Mouse (Mus musculus) liver, embryonic 14.5 days (tissue): Measurements from ENCODE around the gene Tm9sf1. TPM values are rescaled to one million over a fixed set of nuclear protein-coding genes. Genes with fewer than 3 reads are reported as not detected.
A peak's percentile ranks its signal among the peaks of the same experiment; 100 is the strongest.

Source experiments
- ATAC-seq: fragments of 200-750 bp; cut with Nextera tagmentation; 2 replicates; pipeline ENCODE4 v1.8.0; 2017; ENCODE audit warnings: moderate number of reproducible peaks, mild to moderate bottlenecking, moderate library complexity; ENCODE audit not compliant: insufficient read depth
- DNase-seq, 3 experiments: peaks; one replicate each; pipeline ENCODE4 v3.0.0-alpha.2; 2012 to 2013; ENCODE audit warnings: low read depth in 3 of 3, low spot score in 3 of 3
- H3K27ac ChIP-seq: fragments of 300-500 bp; sonication (generic); 2 replicates; pipeline ENCODE4 v1.5.1; 2014; ENCODE audit warnings: moderate library complexity, mild to moderate bottlenecking, control low read depth, inconsistent platforms
- H3K27me3 ChIP-seq: fragments of 300-500 bp; sonication (generic); 2 replicates; pipeline ENCODE4 v1.6.1; 2014; ENCODE audit warnings: mild to moderate bottlenecking, low read length, moderate library complexity; ENCODE audit not compliant: control insufficient read depth, insufficient read depth
- H3K36me3 ChIP-seq: fragments of 300-500 bp; sonication (generic); replicated peaks from 2 replicates; pipeline ENCODE4 v1.6.1; 2014; ENCODE audit warnings: low read depth; ENCODE audit not compliant: control insufficient read depth, insufficient read depth
- H3K4me1 ChIP-seq, 2 experiments: fragments of 200-500 bp in 1 of 2; fragments of 300-500 bp in 1 of 2; sonication (generic) in 1 of 2; replicated peaks; 2 replicates each; pipeline ENCODE4 v1.6.1; 2012 to 2014; ENCODE audit warnings: antibody characterized with exemption in 1 of 2, inconsistent platforms in 1 of 2, low read length in 1 of 2; ENCODE audit not compliant: control insufficient read depth in 2 of 2, insufficient read depth in 2 of 2
- H3K4me2 ChIP-seq: fragments of 300-500 bp; sonication (generic); 2 replicates; pipeline ENCODE4 v1.6.1; 2014; ENCODE audit warnings: low read depth, mild to moderate bottlenecking, control low read depth, moderate library complexity
- H3K4me3 ChIP-seq, 2 experiments: fragments of 200-500 bp in 1 of 2; fragments of 300-500 bp in 1 of 2; sonication (generic) in 1 of 2; 2 replicates each; pipeline ENCODE4 v1.5.1; 2012 to 2014; ENCODE audit warnings: low read depth in 2 of 2, low read length in 2 of 2, mild to moderate bottlenecking in 2 of 2, control low read depth in 1 of 2, inconsistent platforms in 1 of 2, moderate library complexity in 1 of 2; ENCODE audit not compliant: insufficient read depth in 1 of 2
- H3K9ac ChIP-seq: fragments of 300-500 bp; sonication (generic); replicated peaks from 2 replicates; pipeline ENCODE4 v1.6.1; 2014; ENCODE audit warnings: mild to moderate bottlenecking, control low read depth, moderate library complexity
- H3K9me3 ChIP-seq: fragments of 300-500 bp; sonication (generic); 2 replicates; pipeline ENCODE4 v1.6.1; 2016; ENCODE audit warnings: low read length, mixed read lengths; ENCODE audit not compliant: control insufficient read depth
- CTCF ChIP-seq: IDR thresholded peaks from 2 replicates; pipeline ENCODE4 v1.5.1; 2016; ENCODE audit warnings: antibody characterized with exemption, low read depth, control low read depth
- EP300 ChIP-seq: IDR thresholded peaks from 2 replicates; pipeline ENCODE4 v1.6.1; 2016; ENCODE audit warnings: antibody characterized with exemption, low read depth
- WGBS: fragments of 180-500 bp; shearing (Covaris S2); extraction: QIAGEN DNeasy Blood & Tissue Kit; methylation state at CpG from one replicate; pipeline ENCODE4 v1.1.7; 2014; ENCODE audit not compliant: insufficient replicate concordance; 5-methylcytosine and 5-hydroxymethylcytosine counted together
- polyA plus RNA-seq, 2 experiments: library from polyadenylated mRNA; depleted of rRNA in 1 of 2; stranded (reverse) in 1 of 2; unstranded in 1 of 2; fragments of >200 nt; fragmentation: Nextera tagmentation in 1 of 2; extraction: Ambion mirVana in 1 of 2; gene quantifications; 2 replicates each; pipeline versions ENCODE4 v1.2.1 to v1.2.3; 2012 to 2014

Gene Tm9sf1
- polyA plus RNA-seq, 2 experiments: 26.4 to 42.8 TPM

- H3K27me3 ChIP-seq: no peaks in the 10 kb centered on the region
- TF ChIP-seq CTCF: no peak
- TF ChIP-seq EP300: no peak
- H3K36me3 ChIP-seq: peaks cover 73% of the 10 kb centered on the region
- H3K27ac ChIP-seq: peak within 1 kb of the TSS; percentile 96
- DNase-seq (no peak), ATAC-seq (no peak)
- peak within 1 kb of the TSS; percentile 64 to 76 for H3K4me3 ChIP-seq
- H3K9me3 ChIP-seq: no peaks in the 10 kb centered on the region
- 79% methylated on average over 7 of the region's 7 CpGs for WGBS
- H3K9ac ChIP-seq: peak within 1 kb of the TSS; percentile 91
- peak within 1 kb of the TSS; percentile 95 for H3K4me2 ChIP-seq
- H3K4me1 ChIP-seq: peaks cover 12 to 28% of the 10 kb centered on the region in 2 experiments
These were observed 40.4 kb downstream of the Tm9sf1 start, which contains the start of gene Irf9 for GRCm38 (mm10) chr14:55603271-55603632. TSS of gene Irf9 (plus strand) at chr14:55603571.

GRCm38 (mm10) chr14:55598521-55599390 is 44.9 kb downstream of the Tm9sf1 start:
- Histone ChIP-seq H3K4me3 (no peak overlapping the region), H3K9ac (no peak overlapping the region), H3K4me1 (peaks cover 0 to 11% of the 10 kb centered on the region in 2 experiments; a peak in 3 of 4 replicates), H3K27me3 (no peaks in the 10 kb centered on the region), H3K9me3 (no peaks in the 10 kb centered on the region), H3K27ac (no peak overlapping the region), H3K36me3 (peaks cover 65% of the 10 kb centered on the region), H3K4me2 (no peak overlapping the region)
- ATAC-seq (no peak), DNase-seq (no peak)
- TF ChIP-seq EP300 (no peak), CTCF (no peak)
- 91% methylated on average over 21 of the region's 21 CpGs for WGBS

GRCm38 (mm10) chr14:55596036-55596690 is 47.4 kb downstream of the Tm9sf1 start:
- no peak overlapping the region for H3K27ac ChIP-seq
- H3K9ac ChIP-seq: no peak overlapping the region
- H3K4me1 ChIP-seq: peaks cover 4 to 6% of the 10 kb centered on the region in 2 experiments
- no peak overlapping the region for H3K4me3 ChIP-seq
- TF ChIP-seq CTCF: no peak
- DNase-seq: no peak
- 84% methylated on average over 13 of the region's 13 CpGs for WGBS
- no peaks in the 10 kb centered on the region for H3K9me3 ChIP-seq
- H3K36me3 ChIP-seq: peaks cover 48% of the 10 kb centered on the region
- no peak for ATAC-seq
- H3K27me3 ChIP-seq: no peaks in the 10 kb centered on the region
- no peak overlapping the region for H3K4me2 ChIP-seq

DNA sequence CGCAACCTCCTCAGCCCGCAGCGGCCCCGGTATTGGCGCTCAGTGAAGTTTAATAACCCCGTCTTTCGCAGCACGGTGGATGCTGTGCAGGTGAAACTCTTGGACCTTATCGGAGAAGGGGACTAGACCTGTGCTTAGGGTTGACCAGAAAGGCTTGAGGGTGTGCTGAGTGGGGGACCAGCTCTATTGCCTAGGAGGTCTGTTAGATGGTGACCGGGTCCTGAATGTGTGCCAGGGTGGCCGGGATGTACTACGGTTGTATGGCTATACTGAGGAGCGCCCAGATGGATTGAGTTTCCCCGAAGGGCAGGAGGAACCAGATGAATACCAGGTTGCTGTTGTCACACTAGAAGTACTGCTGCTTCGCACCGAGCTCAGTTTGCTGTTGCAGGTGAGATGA is 51.4 kb downstream of the Tm9sf1 start:
- DNase-seq (no peak), ATAC-seq (no peak)
- H3K4me3 ChIP-seq: peak overlapping the region; percentile 79 to 96
- TF ChIP-seq CTCF (no peak), EP300 (no peak)
- peaks cover 11% of the 10 kb centered on the region in 2 experiments for H3K4me1 ChIP-seq
- peak overlapping the region; percentile 77 for H3K9ac ChIP-seq
- H3K27ac ChIP-seq: peak overlapping the region; percentile 97
- peak overlapping the region; percentile 75 for H3K4me2 ChIP-seq
- 4% methylated on average over 16 of the region's 16 CpGs for WGBS
- H3K36me3 ChIP-seq: peaks cover 21% of the 10 kb centered on the region
- no peaks in the 10 kb centered on the region for H3K27me3 ChIP-seq
- H3K9me3 ChIP-seq: no peaks in the 10 kb centered on the region

DNA sequence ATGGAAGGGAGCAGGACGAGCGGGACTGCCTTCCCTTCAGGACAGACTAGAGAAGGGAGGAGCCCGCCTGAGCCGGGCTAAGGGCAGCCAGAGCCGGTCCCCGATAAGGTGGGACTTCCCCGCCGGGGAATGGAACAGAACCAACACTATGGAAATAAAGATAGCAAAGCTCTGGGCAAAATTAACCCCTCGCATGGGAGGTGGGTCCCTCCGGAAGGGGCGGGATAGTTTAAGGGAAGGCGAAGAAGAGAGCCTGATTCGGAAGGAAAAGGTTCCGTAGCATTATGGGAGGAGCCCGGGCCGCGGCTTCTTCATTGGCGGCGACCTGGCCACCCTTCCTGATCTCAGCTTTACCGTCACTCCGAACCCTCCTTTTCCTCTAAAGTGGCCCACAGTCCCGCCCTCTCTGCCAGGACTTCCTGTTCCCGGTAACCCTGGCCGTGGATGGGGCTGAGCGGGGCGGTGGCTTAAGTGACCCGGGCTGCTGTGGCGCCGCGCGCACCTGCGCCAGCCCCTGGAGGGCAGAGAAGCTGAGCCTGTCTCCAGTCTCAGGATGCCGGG is 52.2 kb downstream of the Tm9sf1 start, which contains the start of gene Rnf31:
TSS of gene Rnf31 (plus strand) at position 378 of the 561 bp plus-strand sequence.
- 0% methylated on average over 33 of the region's 33 CpGs for WGBS
- H3K4me1 ChIP-seq: peaks cover 14 to 17% of the 10 kb centered on the region in 2 experiments
- ATAC-seq: peak; percentile 87
- no peaks in the 10 kb centered on the region for H3K9me3 ChIP-seq
- H3K9ac ChIP-seq: peak within 1 kb of the TSS; percentile 77
- H3K36me3 ChIP-seq: peaks cover 15% of the 10 kb centered on the region
- H3K27me3 ChIP-seq: no peaks in the 10 kb centered on the region
- DNase-seq: peak; percentile 94 to 95 (median 95)
- peak within 1 kb of the TSS; percentile 97 for H3K27ac ChIP-seq
- TF ChIP-seq EP300 (no peak; the same call in 1 of the 2 replicates), CTCF (peak; percentile 0; the same call in 1 of the 2 replicates)
- H3K4me3 ChIP-seq: peak within 1 kb of the TSS; percentile 79 to 96
- peak within 1 kb of the TSS; percentile 75 for H3K4me2 ChIP-seq
